Mouse (Mus musculus): ENCODE data around the gene Gstp2.

GRCm38 (mm10) chr19:4056727-4057126 lies 10.9 kb upstream of the Gstp2 start:
- TF ChIP-seq CTCF (IDR thresholded peaks at IDR 0.05; ENCODE audit: insufficient read depth, low read length) = no peak
- TF ChIP-seq POLR2A (IDR thresholded peaks at IDR 0.05; ENCODE audit: borderline replicate concordance, extremely low read depth, low read depth, low read length) = no peak
